18 mouse cellular contexts compared by ENCODE assay signal in the genomic region with DNA sequence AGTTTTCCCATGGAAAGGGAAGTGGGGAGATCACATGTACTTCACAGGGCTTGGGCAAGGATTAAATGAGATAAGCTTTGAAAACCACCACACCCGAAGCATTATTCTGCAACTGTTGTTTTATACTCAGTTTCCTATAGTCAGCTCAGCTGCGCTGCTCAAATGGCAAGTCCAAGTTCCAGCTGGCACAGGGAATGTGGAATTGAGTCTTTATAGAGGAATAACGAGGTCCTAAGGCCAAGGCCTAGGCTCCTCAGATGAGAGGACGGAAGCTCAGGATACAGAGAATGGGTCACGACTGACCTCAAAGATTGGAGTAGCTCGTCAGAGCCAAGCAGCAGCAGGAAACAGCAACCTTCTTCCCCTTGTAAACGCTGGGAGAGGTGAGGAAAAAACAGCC. TPM values are rescaled to one million over a fixed set of nuclear protein-coding genes. Genes with fewer than 3 reads are reported as not detected.
A peak's percentile ranks its signal among the peaks of the same experiment; 100 is the strongest.
DNase-seq lines count a peak whose midpoint lies in the region; TF ChIP-seq lines count a peak whose summit lies in the region.
"Had no signal": no experiment of that assay in that cellular context is flagged by ENCODE, and none has a peak within 500 bp of the region (broad histone marks: within the 10 kb centered on the region; RNA-seq: fewer than 3 reads in every experiment).

No protein-coding gene starts in this region.

- intact Hi-C loops in gastrocnemius, postnatal 14 days (cut with DNase I; ENCODE audit: low total_unique reads): no loop called here

- H3K4me3 ChIP-seq in kidney, adult 2 months (ENCODE audit: insufficient read depth, low read depth, low read length): no peak overlapping the region
- H3K4me3 ChIP-seq: forebrain, embryonic 10.5 days; forebrain, embryonic 13.5 days; hindbrain, embryonic 12.5 days; hindbrain, embryonic 15.5 days had no signal

- TF ChIP-seq CTCF in kidney, adult 2 months (conservative IDR thresholded peaks at IDR 0.05; ENCODE audit: insufficient read depth, insufficient read length, low read depth, low read length): no peak

- no peak for TF ChIP-seq POLR2A in kidney, adult 2 months (IDR thresholded peaks at IDR 0.05; ENCODE audit: low read depth, low read length)

- H3K27me3 ChIP-seq in kidney, adult 2 months (replicated peaks; ENCODE audit: control insufficient read depth, insufficient read depth, low read length): no peaks in the 10 kb centered on the region
- H3K27me3 ChIP-seq: forebrain, embryonic 13.5 days; hindbrain, embryonic 12.5 days; hindbrain, embryonic 15.5 days had no signal

- peaks cover 11% of the 10 kb centered on the region for H3K4me1 ChIP-seq in kidney, adult 2 months (ENCODE audit: control insufficient read depth, insufficient read depth, low read length)
- H3K4me1 ChIP-seq: forebrain, embryonic 10.5 days; forebrain, embryonic 13.5 days; hindbrain, embryonic 12.5 days; hindbrain, embryonic 15.5 days had no signal

- WGBS in kidney, adult 2 months: 31% methylated on average over 7 of the region's 7 CpGs

- DNase-seq in adrenal gland, adult (ENCODE audit: inconsistent age in 2 of 2, low spot score in 1 of 2): peak; percentile 45 to 71
- no peak for DNase-seq in adrenal gland, postnatal 10 days
- DNase-seq in gastrocnemius, postnatal 14 days: peak; percentile 41
- DNase-seq in gastrocnemius, postnatal 10 days: no peak
- DNase-seq in kidney, adult 2 months: peak; percentile 62
- no peak for DNase-seq in kidney, adult 8-10 months
- DNase-seq in kidney, postnatal 25 days: peak; percentile 44 to 62
- no peak for DNase-seq in kidney, postnatal 10 days
- DNase-seq: cerebellum, adult 18-20 months; cerebellum, adult 9-10 months; cerebellum, postnatal 14 days; heart, adult 11 months had no signal

- no peak overlapping the region for H3K27ac ChIP-seq in kidney, adult 2 months (ENCODE audit: insufficient read depth, low read depth, low read length)
- H3K27ac ChIP-seq: forebrain, embryonic 10.5 days; forebrain, embryonic 13.5 days; hindbrain, embryonic 12.5 days; hindbrain, embryonic 15.5 days had no signal

- no peaks in the 10 kb centered on the region for H3K36me3 ChIP-seq in kidney, adult 2 months (ENCODE audit: control insufficient read depth, insufficient read depth, low read length)
- H3K36me3 ChIP-seq: forebrain, embryonic 10.5 days; hindbrain, embryonic 12.5 days; hindbrain, embryonic 15.5 days had no signal

RNA-seq across cellular contexts. Expression of gene Afap1l2, which starts 36.7 kb away (rescaled TPM):
- total RNA-seq in adrenal gland, postnatal 10 days (2021): 10 to 100 TPM; 11.4 to 17.4 TPM
- total RNA-seq in gastrocnemius, postnatal 14 days (2021): 10 to 100 TPM in 1 of 2 experiments, 1 to 10 TPM in 1; 6.0 to 11.0 TPM
- total RNA-seq in gastrocnemius, postnatal 10 days (2021): 10 to 100 TPM; 14.2 to 22.4 TPM
- polyA plus RNA-seq in kidney, adult 2 months (2012; rRNA removed): 9.2 and 10.1 TPM in 2 replicates
- total RNA-seq: hematopoietic stem cell, adult 5-6 weeks had no signal
- polyA plus RNA-seq: activated CD4-positive, CD25-positive, alpha-beta regulatory T cell, adult 4 months had no signal

Comparison
In these comparisons a context has a peak if more than half of its experiments do, and no peak if none do; other contexts are left out.
1. DNase-seq: peak in adrenal gland, adult (2 of 2), gastrocnemius, postnatal 14 days (single experiment), kidney, adult 2 months (single experiment) and kidney, postnatal 25 days (2 of 2); none in adrenal gland, postnatal 10 days (single experiment), gastrocnemius, postnatal 10 days (single experiment), kidney, adult 8-10 months (0 of 2) and kidney, postnatal 10 days (single experiment).